Mouse (Mus musculus): ENCODE data around the gene Zfp871. TPM values are rescaled to one million over a fixed set of nuclear protein-coding genes. Genes with fewer than 3 reads are reported as not detected.
"Not testable (repeated sequence)": the region's sequence is repeated elsewhere in the genome, so short reads cannot be mapped to it uniquely, and the experiment has no call there.

The Zfp871 gene
- total RNA-seq, 1 experiment = 21.6 TPM

DNA sequence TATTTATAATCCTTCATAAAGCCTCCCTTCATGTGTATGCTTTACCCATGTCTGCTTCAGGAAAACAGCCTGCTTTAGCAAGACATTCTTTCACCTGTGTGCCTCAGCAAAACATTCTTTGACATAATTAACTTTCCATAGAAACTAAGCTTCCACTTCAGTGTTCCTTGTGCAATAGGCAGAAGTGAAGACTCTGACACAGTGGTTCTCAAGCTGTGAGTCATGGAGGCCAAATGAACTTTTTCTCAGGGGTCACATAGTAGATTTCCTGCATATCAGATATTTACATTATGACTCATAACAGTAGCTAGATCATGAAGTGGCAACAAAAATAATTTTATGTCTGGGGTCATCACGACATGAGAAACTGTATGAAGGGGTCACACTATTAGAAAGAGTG, 49.7 kb downstream of the Zfp871 start:
- no peak for TF ChIP-seq HCFC1 (IDR thresholded peaks at IDR 0.05; ENCODE audit: borderline replicate concordance, insufficient read depth, low read length)
- TF ChIP-seq MAFK (IDR thresholded peaks at IDR 0.05; ENCODE audit: insufficient read depth, low read depth, low read length) = no peak
- TF ChIP-seq ZC3H11A (IDR thresholded peaks at IDR 0.05; ENCODE audit: borderline replicate concordance, low read depth, low read length) = no peak
- no peak for TF ChIP-seq ZNF384 (IDR thresholded peaks at IDR 0.05; ENCODE audit: low read depth, low read length)
- no peak for TF ChIP-seq CHD2 (IDR thresholded peaks at IDR 0.05; ENCODE audit: low read depth, low read length)
- Histone ChIP-seq H3K9me3 (ENCODE audit: control insufficient read depth, insufficient read depth, low read depth, low read length) (peaks cover 3% of the 10 kb centered on the region; the same call in 1 of the 2 replicates), H3K36me3 (ENCODE audit: control insufficient read depth, insufficient read depth, low read length, poor library complexity, severe bottlenecking) (no peaks in the 10 kb centered on the region), H3K27ac (ENCODE audit: insufficient read depth, low read depth, low read length, poor library complexity, severe bottlenecking) (no peak overlapping the region), H3K4me3 (ENCODE audit: insufficient read depth in 1 of 2, low read depth in 1 of 2, low read length in 2 of 2, poor library complexity in 1 of 2, severe bottlenecking in 1 of 2) (no peak overlapping the region), H3K4me1 (ENCODE audit: control insufficient read depth in 2 of 2, insufficient read depth in 2 of 2, low read length in 2 of 2, poor library complexity in 1 of 2) (peaks cover 2 to 3% of the 10 kb centered on the region in 2 experiments; a peak in 1 of 4 replicates), H3K9ac (ENCODE audit: insufficient read depth, low read depth, low read length, poor library complexity, severe bottlenecking) (no peak overlapping the region)
- in situ Hi-C loops (cut with MboI; ENCODE audit: low sequenced_read_pairs in 2 of 2, unreplicated experiment in 2 of 2) = no loop called here
- no peak for DNase-seq (ENCODE audit: low read depth, low spot score)

DNA sequence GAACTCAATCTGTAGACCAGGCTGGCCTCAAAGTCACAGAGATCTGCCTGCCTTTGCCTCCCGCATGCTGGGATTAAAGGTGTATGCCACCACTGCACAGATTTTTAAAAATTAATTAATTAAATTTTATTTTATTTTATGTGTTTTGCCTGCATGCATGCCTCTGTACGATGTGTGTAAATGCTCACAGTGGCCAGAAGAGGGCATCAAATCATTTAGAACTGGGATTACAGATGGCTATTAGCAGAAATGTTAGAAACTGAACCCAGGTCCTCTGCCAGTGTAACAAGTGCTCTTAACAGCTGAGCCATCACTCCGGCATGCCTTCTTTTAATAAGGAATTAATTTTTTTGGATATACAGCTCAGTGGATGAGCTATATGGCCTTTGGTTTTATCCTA, 59.1 kb downstream of the Zfp871 start:
- H3K36me3 ChIP-seq (ENCODE audit: control insufficient read depth, insufficient read depth, low read length, poor library complexity, severe bottlenecking) = no peaks in the 10 kb centered on the region
- no peak for DNase-seq (ENCODE audit: low read depth, low spot score)
- H3K9ac ChIP-seq (ENCODE audit: insufficient read depth, low read depth, low read length, poor library complexity, severe bottlenecking) = no peak overlapping the region
- peaks cover 1 to 4% of the 10 kb centered on the region in 2 experiments; a peak in 2 of 4 replicates for H3K4me1 ChIP-seq (ENCODE audit: control insufficient read depth in 2 of 2, insufficient read depth in 2 of 2, low read length in 2 of 2, poor library complexity in 1 of 2)
- H3K9me3 ChIP-seq (ENCODE audit: control insufficient read depth, insufficient read depth, low read depth, low read length) = peaks cover 3% of the 10 kb centered on the region; the same call in 1 of the 2 replicates
- H3K4me3 ChIP-seq (ENCODE audit: insufficient read depth in 1 of 2, low read depth in 1 of 2, low read length in 2 of 2, poor library complexity in 1 of 2, severe bottlenecking in 1 of 2) = no peak overlapping the region
- H3K27ac ChIP-seq (ENCODE audit: insufficient read depth, low read depth, low read length, poor library complexity, severe bottlenecking) = no peak overlapping the region
- TF ChIP-seq ZNF384 (IDR thresholded peaks at IDR 0.05; ENCODE audit: low read depth, low read length) (no peak), CHD2 (IDR thresholded peaks at IDR 0.05; ENCODE audit: low read depth, low read length) (no peak), MAFK (IDR thresholded peaks at IDR 0.05; ENCODE audit: insufficient read depth, low read depth, low read length) (no peak), ZC3H11A (IDR thresholded peaks at IDR 0.05; ENCODE audit: borderline replicate concordance, low read depth, low read length) (no peak), HCFC1 (IDR thresholded peaks at IDR 0.05; ENCODE audit: borderline replicate concordance, insufficient read depth, low read length) (no peak)
- in situ Hi-C loops (cut with MboI; ENCODE audit: low sequenced_read_pairs in 2 of 2, unreplicated experiment in 2 of 2) = no loop called here

DNA sequence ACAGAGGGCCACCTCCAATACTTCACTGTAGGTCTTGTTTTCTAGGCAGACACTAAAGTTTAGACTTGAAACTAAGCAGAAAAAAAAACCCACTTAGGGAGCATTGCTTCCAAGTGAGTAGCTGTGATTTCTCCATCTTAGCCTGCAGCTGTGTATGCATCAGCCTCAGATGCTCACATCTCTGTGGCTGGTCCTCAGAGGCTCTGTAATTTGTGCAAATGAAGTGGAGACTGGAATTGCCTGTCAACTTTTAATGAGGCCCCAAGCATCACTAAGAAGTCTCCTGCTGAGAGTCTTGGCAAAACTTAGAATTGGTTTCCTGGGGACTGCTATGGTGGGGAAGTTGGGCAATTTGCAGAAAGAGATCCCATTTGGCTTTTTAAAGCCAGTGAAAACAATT, 61.7 kb downstream of the Zfp871 start:
- H3K4me1 ChIP-seq (ENCODE audit: control insufficient read depth in 2 of 2, insufficient read depth in 2 of 2, low read length in 2 of 2, poor library complexity in 1 of 2); H3K9ac ChIP-seq (ENCODE audit: insufficient read depth, low read depth, low read length, poor library complexity, severe bottlenecking); DNase-seq (ENCODE audit: low read depth, low spot score); H3K9me3 ChIP-seq (ENCODE audit: control insufficient read depth, insufficient read depth, low read depth, low read length); in situ Hi-C loops (cut with MboI; ENCODE audit: low sequenced_read_pairs in 2 of 2, unreplicated experiment in 2 of 2); H3K36me3 ChIP-seq (ENCODE audit: control insufficient read depth, insufficient read depth, low read length, poor library complexity, severe bottlenecking); H3K4me3 ChIP-seq (ENCODE audit: insufficient read depth in 1 of 2, low read depth in 1 of 2, low read length in 2 of 2, poor library complexity in 1 of 2, severe bottlenecking in 1 of 2): not testable (repeated sequence)
- H3K27ac ChIP-seq (ENCODE audit: insufficient read depth, low read depth, low read length, poor library complexity, severe bottlenecking) = peak overlapping the region; percentile 40; the same call in 1 of the 2 replicates

DNA sequence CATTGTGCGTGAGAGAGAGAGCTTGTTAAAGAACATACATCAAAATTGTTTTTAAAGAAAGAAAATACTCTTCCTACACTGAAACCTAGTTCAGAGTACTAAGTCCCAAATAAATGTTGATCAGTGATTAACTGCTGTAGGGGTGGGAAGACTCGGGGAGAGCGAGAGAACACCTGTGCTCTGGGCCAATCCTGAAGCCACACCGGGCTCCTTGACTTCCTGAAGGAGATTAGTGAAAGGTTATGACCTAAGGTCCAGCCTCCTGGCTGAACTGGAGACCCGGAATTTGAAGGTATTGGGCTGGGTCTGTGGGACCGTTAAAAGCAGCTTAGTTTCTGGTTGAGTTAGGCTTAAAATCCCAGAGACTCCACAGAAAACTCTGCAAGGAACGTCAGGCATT, 65.3 kb downstream of the Zfp871 start:
- peaks cover 1 to 4% of the 10 kb centered on the region in 2 experiments; a peak in 2 of 4 replicates for H3K4me1 ChIP-seq (ENCODE audit: control insufficient read depth in 2 of 2, insufficient read depth in 2 of 2, low read length in 2 of 2, poor library complexity in 1 of 2)
- no peak for DNase-seq (ENCODE audit: low read depth, low spot score)
- no peaks in the 10 kb centered on the region; the same call in 1 of the 2 replicates for H3K9me3 ChIP-seq (ENCODE audit: control insufficient read depth, insufficient read depth, low read depth, low read length)
- in situ Hi-C loops (cut with MboI; ENCODE audit: low sequenced_read_pairs in 2 of 2, unreplicated experiment in 2 of 2) = no loop called here
- TF ChIP-seq CHD2 (IDR thresholded peaks at IDR 0.05; ENCODE audit: low read depth, low read length) (no peak), ZNF384 (IDR thresholded peaks at IDR 0.05; ENCODE audit: low read depth, low read length) (no peak), MAFK (IDR thresholded peaks at IDR 0.05; ENCODE audit: insufficient read depth, low read depth, low read length) (no peak)
- no peak overlapping the region for H3K27ac ChIP-seq (ENCODE audit: insufficient read depth, low read depth, low read length, poor library complexity, severe bottlenecking)
- no peak overlapping the region for H3K4me3 ChIP-seq (ENCODE audit: insufficient read depth in 1 of 2, low read depth in 1 of 2, low read length in 2 of 2, poor library complexity in 1 of 2, severe bottlenecking in 1 of 2)
- H3K9ac ChIP-seq (ENCODE audit: insufficient read depth, low read depth, low read length, poor library complexity, severe bottlenecking) = no peak overlapping the region
- no peaks in the 10 kb centered on the region for H3K36me3 ChIP-seq (ENCODE audit: control insufficient read depth, insufficient read depth, low read length, poor library complexity, severe bottlenecking)

DNA sequence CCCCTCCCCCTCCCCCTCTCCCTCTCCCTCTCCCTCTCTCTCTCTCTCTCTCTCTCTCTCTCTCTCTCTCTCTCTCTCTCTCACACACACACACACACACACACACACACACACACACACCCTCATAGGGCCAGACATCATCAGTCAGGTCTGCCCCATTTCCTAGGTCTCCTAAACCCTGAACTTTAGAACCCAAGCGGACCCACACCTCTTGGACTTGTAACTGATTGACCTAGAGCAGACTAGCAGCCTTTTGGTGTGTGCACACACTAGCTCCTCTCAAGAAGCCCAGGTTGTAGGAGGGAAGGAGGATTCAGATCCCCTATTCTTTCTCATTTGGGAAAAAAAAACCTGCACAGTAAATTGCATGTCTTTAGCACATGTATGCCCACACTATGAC, 65.9 kb downstream of the Zfp871 start:
- H3K36me3 ChIP-seq (ENCODE audit: control insufficient read depth, insufficient read depth, low read length, poor library complexity, severe bottlenecking); H3K9ac ChIP-seq (ENCODE audit: insufficient read depth, low read depth, low read length, poor library complexity, severe bottlenecking); in situ Hi-C loops (cut with MboI; ENCODE audit: low sequenced_read_pairs in 2 of 2, unreplicated experiment in 2 of 2); H3K9me3 ChIP-seq (ENCODE audit: control insufficient read depth, insufficient read depth, low read depth, low read length); H3K27ac ChIP-seq (ENCODE audit: insufficient read depth, low read depth, low read length, poor library complexity, severe bottlenecking); DNase-seq (ENCODE audit: low read depth, low spot score); H3K4me3 ChIP-seq (ENCODE audit: insufficient read depth in 1 of 2, low read depth in 1 of 2, low read length in 2 of 2, poor library complexity in 1 of 2, severe bottlenecking in 1 of 2); H3K4me1 ChIP-seq (ENCODE audit: control insufficient read depth in 2 of 2, insufficient read depth in 2 of 2, low read length in 2 of 2, poor library complexity in 1 of 2): not testable (repeated sequence)

Other genes with a start within 250 kb of the Zfp871 start
- gene Cyp4f37, start 167.0 kb downstream of the Zfp871 start, total RNA-seq (2012; rRNA removed) = 0.63 and 0.71 TPM in 2 replicates
- 0.21 and 0.36 TPM in 2 replicates for gene Cyp4f40, start 129.4 kb downstream of the Zfp871 start, total RNA-seq (2012; rRNA removed)
- gene Cyp4f15, start 102.7 kb downstream of the Zfp871 start, total RNA-seq (2012; rRNA removed) = 0.11 and 0.31 TPM in 2 replicates
- gene Zfp811, start 21.6 kb upstream of the Zfp871 start, total RNA-seq (2012; rRNA removed) = 1.6 and 2.1 TPM in 2 replicates
- 9.3 and 12.9 TPM in 2 replicates for gene Zfp799, start 42.0 kb upstream of the Zfp871 start, total RNA-seq (2012; rRNA removed)
- 9.5 and 9.9 TPM in 2 replicates for gene Zfp870, start 103.4 kb upstream of the Zfp871 start, total RNA-seq (2012; rRNA removed)
- gene Cyp4f14, start 129.1 kb upstream of the Zfp871 start, total RNA-seq (2012; rRNA removed) = 0.32 and 0.58 TPM in 2 replicates
- 15.2 and 28.9 TPM in 2 replicates for gene Cyp4f13, start 159.1 kb upstream of the Zfp871 start, total RNA-seq (2012; rRNA removed)
- 7.0 and 9.0 TPM in 2 replicates for gene Zfp472, start 177.5 kb upstream of the Zfp871 start, total RNA-seq (2012; rRNA removed)
- gene Zfp952, start 204.8 kb upstream of the Zfp871 start, total RNA-seq (2012; rRNA removed) = 4.2 and 4.3 TPM in 2 replicates
- gene Zfp763, start 245.1 kb upstream of the Zfp871 start, total RNA-seq (2012; rRNA removed) = 4.6 and 4.9 TPM in 2 replicates